Mouse (Mus musculus) forebrain, postnatal 0 days (tissue): ENCODE measurements at regions not wholly inside any gene's neighbourhood (a gene's known extent, or its start where the extent isn't known, plus 50 kb on each side); places are given as distances from the start of the nearest gene placed in this dataset.

Experiments used
- ATAC-seq: fragments of 200-750 bp; cut with Nextera tagmentation; 2 replicates; pipeline ENCODE4 v1.8.0; 2017; ENCODE audit warnings: mild to moderate bottlenecking, moderate library complexity
- DNase-seq: peaks from one replicate; pipeline ENCODE4 v3.0.0-alpha.2; 2015
- H3K27ac ChIP-seq: fragments of 300-500 bp; sonication (generic); 2 replicates; pipeline ENCODE4 v1.5.1; 2014; ENCODE audit warnings: low read depth, mild to moderate bottlenecking, antibody characterized with exemption, low read length, moderate library complexity, mixed read lengths
- H3K27me3 ChIP-seq: fragments of 300-500 bp; sonication (generic); 2 replicates; pipeline ENCODE4 v1.6.1; 2014; ENCODE audit warnings: mild to moderate bottlenecking, low read length, mixed read lengths; ENCODE audit not compliant: insufficient read depth
- H3K36me3 ChIP-seq: fragments of 300-500 bp; sonication (generic); 2 replicates; pipeline ENCODE4 v1.6.1; 2014; ENCODE audit warnings: mild to moderate bottlenecking, moderate library complexity; ENCODE audit not compliant: insufficient read depth
- H3K4me1 ChIP-seq: fragments of 300-500 bp; sonication (generic); 2 replicates; pipeline ENCODE4 v1.6.1; 2014; ENCODE audit warnings: antibody characterized with exemption; ENCODE audit not compliant: insufficient read depth
- H3K4me2 ChIP-seq: fragments of 300-500 bp; sonication (generic); 2 replicates; pipeline ENCODE4 v1.6.1; 2014; ENCODE audit warnings: low read depth, mild to moderate bottlenecking, moderate library complexity
- H3K4me3 ChIP-seq: fragments of 300-500 bp; sonication (generic); 2 replicates; pipeline ENCODE4 v1.5.1; 2014; ENCODE audit warnings: low read depth, low read length, mixed read lengths
- H3K9ac ChIP-seq: fragments of 300-500 bp; sonication (generic); 2 replicates; pipeline ENCODE4 v1.6.1; 2014; ENCODE audit warnings: mild to moderate bottlenecking
- H3K9me3 ChIP-seq: fragments of 300-500 bp; sonication (generic); 2 replicates; pipeline ENCODE4 v1.6.1; 2016; ENCODE audit warnings: low read length
- CTCF ChIP-seq: sonication (generic); IDR thresholded peaks from 2 replicates; pipeline ENCODE4 v1.5.1; 2016; ENCODE audit warnings: antibody characterized with exemption, control low read depth, low read depth
- WGBS: fragments of 180-500 bp; shearing (Covaris S2); extraction: QIAGEN DNeasy Blood & Tissue Kit; methylation state at CpG from one replicate; pipeline ENCODE4 v1.1.7; 2014; 5-methylcytosine and 5-hydroxymethylcytosine counted together

DNA sequence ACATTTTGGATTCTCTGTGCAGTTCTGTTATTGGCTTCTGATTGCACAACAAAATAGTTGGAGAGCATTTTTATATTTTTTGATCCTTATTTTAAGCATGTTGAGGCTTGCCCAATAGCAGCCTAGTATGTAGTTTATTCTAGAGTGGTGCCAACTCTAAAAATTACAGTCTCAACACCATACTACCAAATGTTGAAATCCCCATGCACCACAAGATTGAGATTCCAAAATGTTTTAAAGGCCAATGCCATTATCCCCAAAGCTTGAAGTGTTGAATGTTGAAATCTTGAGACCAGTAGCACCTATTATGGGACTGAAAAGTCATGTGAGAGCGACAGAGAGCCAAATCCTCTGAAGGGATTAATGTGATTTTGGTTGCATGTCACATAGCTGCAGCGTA is 104.9 kb upstream of the Rbms1 start:
- no peaks in the 10 kb centered on the region for H3K36me3 ChIP-seq
- no peaks in the 10 kb centered on the region for H3K27me3 ChIP-seq
- 73% methylated on average over 2 of the region's 2 CpGs for WGBS
- H3K9me3 ChIP-seq, result no peaks in the 10 kb centered on the region
- no peak overlapping the region for H3K27ac ChIP-seq
- H3K9ac ChIP-seq, result no peak overlapping the region
- H3K4me2 ChIP-seq, result no peak overlapping the region
- TF ChIP-seq CTCF, result no peak
- no peak for ATAC-seq
- DNase-seq, result no peak
- H3K4me1 ChIP-seq, result no peaks in the 10 kb centered on the region
- H3K4me3 ChIP-seq, result no peak overlapping the region

DNA sequence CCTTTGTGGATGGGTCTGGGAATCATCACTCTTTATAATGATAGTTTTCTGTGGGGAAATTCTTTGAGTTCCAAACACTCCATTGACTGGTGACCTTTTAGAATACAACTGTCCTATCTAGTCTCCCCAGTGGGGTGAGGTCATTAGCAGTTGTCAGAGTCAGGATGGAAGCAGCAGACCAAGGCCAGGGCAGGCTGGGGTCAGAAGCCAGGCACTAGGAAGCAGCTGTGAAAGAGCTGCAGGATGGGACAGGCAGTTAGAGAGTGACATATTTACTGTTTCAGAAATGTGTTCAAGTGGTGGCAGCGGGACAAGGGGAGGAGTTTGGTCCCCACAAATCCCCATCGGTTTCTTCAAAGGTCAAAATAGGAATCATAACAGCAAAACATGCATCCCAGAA is 99.1 kb upstream of the Rbms1 start:
- ATAC-seq (no peak), DNase-seq (no peak)
- Histone ChIP-seq H3K4me2 (no peak overlapping the region), H3K27ac (no peak overlapping the region), H3K36me3 (no peaks in the 10 kb centered on the region), H3K4me3 (no peak overlapping the region), H3K9ac (no peak overlapping the region), H3K9me3 (no peaks in the 10 kb centered on the region), H3K4me1 (no peaks in the 10 kb centered on the region), H3K27me3 (no peaks in the 10 kb centered on the region)
- WGBS, result 93% methylated on average over 2 of the region's 2 CpGs
- TF ChIP-seq CTCF, result no peak

DNA sequence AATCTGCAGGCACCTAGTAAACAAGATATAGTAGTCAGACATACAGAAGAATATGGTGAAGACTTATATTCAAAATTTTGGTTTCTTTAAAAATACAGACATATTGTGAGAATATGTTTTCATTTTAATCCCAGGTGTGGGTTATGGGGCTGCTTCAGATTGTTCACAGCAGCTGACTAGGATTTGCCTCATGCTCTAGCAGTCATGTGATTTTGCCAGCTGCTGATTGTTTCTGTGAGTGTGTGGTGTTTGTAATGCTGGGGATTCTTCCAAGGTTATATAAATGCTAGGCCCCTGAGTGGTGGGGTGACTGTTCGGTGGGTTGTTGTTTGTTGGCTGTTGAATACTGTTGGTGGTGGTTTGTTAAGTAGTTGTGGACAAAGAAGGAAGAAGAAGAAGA is 97.9 kb upstream of the Rbms1 start:
- H3K4me2 ChIP-seq, result no peak overlapping the region
- no peak overlapping the region for H3K9ac ChIP-seq
- no peak overlapping the region for H3K27ac ChIP-seq
- ATAC-seq (no peak), DNase-seq (no peak)
- H3K36me3 ChIP-seq, result no peaks in the 10 kb centered on the region
- no peak overlapping the region for H3K4me3 ChIP-seq
- H3K4me1 ChIP-seq, result no peaks in the 10 kb centered on the region
- H3K9me3 ChIP-seq, result no peaks in the 10 kb centered on the region
- WGBS, result 90% methylated on average over 1 of the region's 1 CpGs
- TF ChIP-seq CTCF, result no peak
- H3K27me3 ChIP-seq, result no peaks in the 10 kb centered on the region

DNA sequence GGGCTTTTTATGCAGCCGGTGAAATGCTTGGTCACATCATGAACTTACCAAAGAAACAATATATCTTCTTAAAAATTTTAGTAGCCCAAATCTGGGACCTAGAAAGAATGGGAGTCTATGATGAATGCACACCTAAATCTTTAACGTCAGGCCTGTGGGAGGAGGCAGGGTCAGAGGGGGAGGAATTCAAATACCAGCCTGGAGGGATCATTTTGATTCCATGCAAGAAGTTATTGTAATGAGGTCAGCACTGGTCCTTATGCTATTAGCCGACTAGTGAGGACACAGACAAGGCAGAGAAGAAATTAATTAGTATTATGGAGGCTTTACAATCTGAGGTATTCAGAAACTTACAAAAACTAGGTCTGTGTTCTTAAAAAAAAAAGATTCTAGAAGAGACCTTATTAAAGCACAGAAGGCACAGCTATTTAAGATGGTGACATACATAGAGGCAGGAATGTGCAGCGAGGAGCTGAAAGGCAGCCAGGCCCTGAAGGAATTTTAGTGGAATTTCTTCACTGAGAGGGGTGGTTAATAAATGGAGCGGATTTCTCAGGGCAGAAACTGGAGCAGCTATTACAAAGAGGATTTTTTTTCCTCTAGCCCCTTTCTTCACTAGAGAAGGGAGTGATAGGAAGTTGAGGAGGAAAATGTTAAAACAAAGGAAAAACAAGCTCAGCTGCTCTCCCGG is 95.7 kb upstream of the Rbms1 start:
- ATAC-seq (no peak; the same call in 1 of the 2 replicates), DNase-seq (peak; percentile 38)
- Histone ChIP-seq H3K4me2 (no peak overlapping the region), H3K36me3 (no peaks in the 10 kb centered on the region), H3K9me3 (no peaks in the 10 kb centered on the region), H3K27me3 (no peaks in the 10 kb centered on the region), H3K4me3 (no peak overlapping the region), H3K27ac (no peak overlapping the region), H3K9ac (no peak overlapping the region), H3K4me1 (no peaks in the 10 kb centered on the region)
- 10% methylated on average over 6 of the region's 6 CpGs for WGBS
- no peak for TF ChIP-seq CTCF

DNA sequence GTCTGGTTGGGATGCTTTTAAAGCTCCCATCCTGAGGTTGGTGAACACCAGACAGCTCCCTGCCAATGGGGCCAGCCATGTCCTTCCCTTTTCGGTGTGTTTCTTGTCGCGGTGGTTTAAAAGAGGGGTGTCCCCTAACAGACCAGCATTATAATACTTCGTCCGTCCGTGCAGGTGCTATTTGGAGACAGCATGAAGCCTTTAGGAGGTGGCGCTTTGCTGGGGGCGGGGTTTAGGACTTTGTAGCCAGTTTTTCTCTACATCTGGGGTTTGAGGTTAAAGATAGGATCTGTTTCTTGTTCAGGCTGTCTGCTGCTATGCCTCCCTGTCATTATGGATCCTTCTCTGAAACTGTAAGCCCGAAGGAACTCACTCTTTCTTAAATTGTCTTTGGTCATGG is 89.3 kb upstream of the Rbms1 start:
- Histone ChIP-seq H3K9me3 (no peaks in the 10 kb centered on the region), H3K27ac (no peak overlapping the region), H3K36me3 (no peaks in the 10 kb centered on the region), H3K27me3 (no peaks in the 10 kb centered on the region), H3K4me1 (no peaks in the 10 kb centered on the region), H3K9ac (no peak overlapping the region), H3K4me3 (no peak overlapping the region), H3K4me2 (no peak overlapping the region)
- WGBS, result 72% methylated on average over 9 of the region's 9 CpGs
- TF ChIP-seq CTCF, result no peak
- no peak for ATAC-seq
- DNase-seq, result no peak

DNA sequence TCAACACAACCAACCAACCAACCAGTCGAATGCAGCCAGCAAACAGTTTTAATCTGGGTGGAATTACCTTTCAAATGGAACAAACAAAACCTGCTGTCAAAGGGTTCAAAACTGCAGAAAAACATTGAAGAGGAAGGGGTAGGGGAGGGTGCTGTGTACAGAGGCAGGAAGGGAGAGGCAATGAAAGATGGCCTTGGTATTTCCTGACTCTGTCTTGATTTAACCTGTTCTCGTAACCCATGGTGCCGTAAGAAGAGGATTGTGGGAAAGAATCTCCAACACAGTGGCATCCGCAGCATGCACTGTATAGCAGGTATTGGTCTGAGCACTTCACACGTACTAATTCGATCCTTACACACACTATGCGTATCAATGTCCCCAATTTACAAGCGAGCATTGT is 88.8 kb upstream of the Rbms1 start:
- WGBS, result 90% methylated on average over 8 of the region's 8 CpGs
- no peak overlapping the region for H3K4me2 ChIP-seq
- no peaks in the 10 kb centered on the region for H3K9me3 ChIP-seq
- ATAC-seq, result no peak
- H3K9ac ChIP-seq, result no peak overlapping the region
- TF ChIP-seq CTCF, result no peak
- H3K4me1 ChIP-seq, result no peaks in the 10 kb centered on the region
- no peaks in the 10 kb centered on the region for H3K36me3 ChIP-seq
- no peak overlapping the region for H3K4me3 ChIP-seq
- no peak overlapping the region for H3K27ac ChIP-seq
- no peaks in the 10 kb centered on the region for H3K27me3 ChIP-seq
- DNase-seq, result no peak

DNA sequence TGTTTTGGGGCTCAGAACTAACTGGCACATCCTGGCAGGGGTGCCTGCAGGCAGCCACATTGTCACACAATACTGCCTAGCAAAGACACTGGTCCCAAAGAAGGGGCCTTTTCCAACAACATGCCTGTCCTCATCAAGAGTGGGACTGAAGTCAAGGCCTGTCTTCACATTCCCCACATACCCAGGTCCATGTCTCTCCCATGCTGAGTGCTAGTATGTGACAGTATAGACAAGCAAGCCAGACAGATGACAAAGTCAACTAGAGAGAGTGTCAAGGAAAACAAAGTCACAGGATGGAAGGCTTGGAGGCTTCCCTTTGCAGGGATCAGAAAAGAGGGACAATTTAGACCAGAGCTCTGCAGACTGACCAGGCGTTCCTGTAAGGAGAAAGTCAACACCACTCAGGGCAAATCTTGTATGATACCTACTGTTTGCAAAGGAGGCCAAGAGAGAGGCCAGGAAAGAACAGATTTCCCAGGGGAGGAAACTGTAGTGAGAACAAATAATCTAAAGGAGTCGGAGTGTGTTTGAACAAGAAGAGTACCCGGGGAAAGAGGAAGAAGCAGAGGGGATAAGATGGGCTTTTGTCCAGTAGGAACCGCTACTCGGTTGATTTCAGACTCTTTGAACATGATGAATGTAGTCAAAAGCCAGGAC is 83.2 kb upstream of the Rbms1 start:
- DNase-seq, result no peak
- H3K27me3 ChIP-seq, result no peaks in the 10 kb centered on the region
- no peaks in the 10 kb centered on the region for H3K36me3 ChIP-seq
- no peak overlapping the region for H3K4me2 ChIP-seq
- H3K27ac ChIP-seq, result no peak overlapping the region
- H3K9ac ChIP-seq, result no peak overlapping the region
- no peak for ATAC-seq
- no peak overlapping the region for H3K4me3 ChIP-seq
- no peaks in the 10 kb centered on the region for H3K4me1 ChIP-seq
- no peak for TF ChIP-seq CTCF
- WGBS, result 87% methylated on average over 5 of the region's 5 CpGs
- H3K9me3 ChIP-seq, result no peaks in the 10 kb centered on the region
